Mouse (Mus musculus) intestine, embryonic 16.5 days (tissue): ENCODE results near the gene Cers6. TPM values are rescaled to one million over a fixed set of nuclear protein-coding genes. Genes with fewer than 3 reads are reported as not detected.

Source experiments
- ATAC-seq: fragments of 200-750 bp; cut with Nextera tagmentation; 2 replicates; pipeline ENCODE4 v1.8.0; 2017; ENCODE audit warnings: moderate TSS enrichment, moderate library complexity
- H3K27ac ChIP-seq: fragments of 300-500 bp; sonication (generic); 2 replicates; pipeline ENCODE4 v1.5.1; 2014; ENCODE audit warnings: mild to moderate bottlenecking, low read length
- H3K27me3 ChIP-seq: fragments of 300-500 bp; sonication (generic); replicated peaks from 2 replicates; pipeline ENCODE4 v1.6.1; 2014; ENCODE audit warnings: low read length, control low read depth, mixed read lengths; ENCODE audit not compliant: control insufficient read depth, insufficient read depth
- H3K36me3 ChIP-seq: fragments of 300-500 bp; sonication (generic); 2 replicates; pipeline ENCODE4 v1.6.1; 2014; ENCODE audit warnings: low read length, control low read depth; ENCODE audit not compliant: control insufficient read depth, insufficient read depth
- H3K4me1 ChIP-seq: fragments of 300-500 bp; sonication (generic); 2 replicates; pipeline ENCODE4 v1.6.1; 2014; ENCODE audit warnings: low read length, control low read depth, mixed read lengths; ENCODE audit not compliant: control insufficient read depth, insufficient read depth
- H3K4me2 ChIP-seq: fragments of 300-500 bp; sonication (generic); 2 replicates; pipeline ENCODE4 v1.6.1; 2014; ENCODE audit warnings: low read depth, low read length, control low read depth
- H3K4me3 ChIP-seq: fragments of 300-500 bp; sonication (generic); 2 replicates; pipeline ENCODE4 v1.5.1; 2014; ENCODE audit warnings: mild to moderate bottlenecking, low read length
- H3K9ac ChIP-seq: fragments of 300-500 bp; sonication (generic); 2 replicates; pipeline ENCODE4 v1.6.1; 2014; ENCODE audit warnings: low read depth, low read length
- H3K9me3 ChIP-seq: fragments of 300-500 bp; sonication (generic); 2 replicates; pipeline ENCODE4 v1.6.1; 2016; ENCODE audit warnings: low read length, control low read depth; ENCODE audit not compliant: control insufficient read depth
- WGBS: fragments of 180-500 bp; shearing (Covaris S2); extraction: QIAGEN DNeasy Blood & Tissue Kit; methylation state at CpG from one replicate; pipeline ENCODE4 v1.1.7; 2014; 5-methylcytosine and 5-hydroxymethylcytosine counted together
- polyA plus RNA-seq: library from polyadenylated mRNA; unstranded; fragments of >200 nt; fragmentation: Nextera tagmentation; extraction: Ambion mirVana; gene quantifications from 2 replicates; pipeline ENCODE4 v1.2.1, GENCODE M21; 2015

The Cers6 gene
- polyA plus RNA-seq, 1 experiment from 2014 or later: 39.6 TPM

DNA sequence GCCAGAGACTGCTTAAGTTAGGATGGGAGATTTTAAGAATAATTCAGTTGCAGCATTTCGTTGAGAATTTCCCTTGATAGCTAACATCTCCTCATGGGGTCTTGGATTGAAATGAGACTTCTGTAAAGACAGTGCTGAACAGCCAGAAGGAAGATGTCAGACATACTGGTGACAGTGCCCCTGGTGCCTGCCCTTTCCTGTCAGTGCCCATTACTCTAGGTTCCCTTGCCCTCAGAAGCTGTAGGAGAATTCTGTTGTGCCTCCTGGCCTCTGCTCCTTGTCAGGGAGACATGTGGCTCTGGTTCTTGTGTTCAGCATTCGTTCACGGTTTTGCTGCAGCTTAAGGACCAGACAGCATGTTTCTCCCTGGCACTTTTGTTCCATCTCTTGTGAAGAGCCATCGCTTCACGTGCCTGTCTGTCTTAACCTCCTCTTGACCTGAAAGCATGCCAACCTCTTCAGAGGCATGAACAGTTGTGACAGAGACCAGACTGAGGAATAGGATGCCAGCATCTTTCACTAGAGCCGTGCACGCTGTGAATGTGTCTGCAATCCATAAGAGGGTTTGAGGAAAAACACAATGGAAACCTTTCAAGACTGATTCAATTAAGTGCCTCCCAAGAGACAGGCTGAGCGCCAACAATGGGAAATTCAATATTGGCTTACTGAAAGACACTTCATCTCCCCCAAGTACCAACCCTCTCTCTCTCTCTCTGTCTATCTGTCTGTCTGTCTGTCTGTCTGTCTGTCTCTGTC lies 225.4 kb downstream of the Cers6 start:
- Histone ChIP-seq H3K36me3 (no peaks in the 10 kb centered on the region; the same call in 1 of the 2 replicates), H3K9me3 (no peaks in the 10 kb centered on the region), H3K4me1 (no peaks in the 10 kb centered on the region), H3K4me2 (no peak overlapping the region), H3K4me3 (no peak overlapping the region), H3K27me3 (no peaks in the 10 kb centered on the region), H3K9ac (no peak overlapping the region), H3K27ac (no peak overlapping the region)
- ATAC-seq: no peak
- 64% methylated on average over 8 of the region's 8 CpGs for WGBS

- ATAC-seq: no peak
- H3K27ac ChIP-seq: no peak overlapping the region
- no peak overlapping the region for H3K9ac ChIP-seq
- H3K27me3 ChIP-seq: no peaks in the 10 kb centered on the region
- no peaks in the 10 kb centered on the region for H3K36me3 ChIP-seq
- H3K9me3 ChIP-seq: no peaks in the 10 kb centered on the region
- no peak overlapping the region for H3K4me3 ChIP-seq
- H3K4me2 ChIP-seq: no peak overlapping the region
- H3K4me1 ChIP-seq: no peaks in the 10 kb centered on the region
Measured at GRCm38 (mm10) chr2:69095836-69096235, 234.6 kb downstream of the Cers6 start.

GRCm38 (mm10) chr2:69096821-69097220 lies 235.6 kb downstream of the Cers6 start:
- no peak overlapping the region for H3K4me2 ChIP-seq
- no peak overlapping the region for H3K9ac ChIP-seq
- no peak for ATAC-seq
- no peaks in the 10 kb centered on the region for H3K36me3 ChIP-seq
- no peaks in the 10 kb centered on the region for H3K9me3 ChIP-seq
- H3K4me3 ChIP-seq: no peak overlapping the region
- no peaks in the 10 kb centered on the region for H3K4me1 ChIP-seq
- 86% methylated on average over 4 of the region's 4 CpGs for WGBS
- H3K27ac ChIP-seq: no peak overlapping the region
- H3K27me3 ChIP-seq: no peaks in the 10 kb centered on the region

DNA sequence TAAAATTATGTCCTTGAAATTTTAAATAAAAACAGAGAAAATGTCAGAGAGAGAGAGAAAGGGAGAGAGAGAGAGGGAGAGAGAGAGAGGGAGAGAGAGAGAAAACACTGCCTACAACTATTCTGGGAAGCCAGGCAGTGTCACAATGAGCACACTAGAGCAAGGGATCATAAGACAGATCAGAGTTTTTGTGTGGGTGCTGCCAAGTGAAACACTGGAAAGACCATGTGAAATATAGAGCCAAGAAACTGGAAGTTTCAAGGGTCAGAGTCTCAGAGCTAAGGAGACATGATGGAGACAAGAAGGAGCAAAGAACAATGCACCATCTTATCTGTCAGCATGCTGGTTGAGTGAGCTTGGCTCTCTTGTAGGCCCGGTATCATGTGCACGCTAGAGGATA lies 236.3 kb downstream of the Cers6 start:
- Histone ChIP-seq H3K4me2 (no peak overlapping the region), H3K36me3 (no peaks in the 10 kb centered on the region), H3K27me3 (no peaks in the 10 kb centered on the region), H3K9me3 (no peaks in the 10 kb centered on the region), H3K9ac (no peak overlapping the region), H3K4me3 (no peak overlapping the region), H3K27ac (no peak overlapping the region), H3K4me1 (no peaks in the 10 kb centered on the region)
- 91% methylated on average over 2 of the region's 2 CpGs for WGBS
- ATAC-seq: no peak

DNA sequence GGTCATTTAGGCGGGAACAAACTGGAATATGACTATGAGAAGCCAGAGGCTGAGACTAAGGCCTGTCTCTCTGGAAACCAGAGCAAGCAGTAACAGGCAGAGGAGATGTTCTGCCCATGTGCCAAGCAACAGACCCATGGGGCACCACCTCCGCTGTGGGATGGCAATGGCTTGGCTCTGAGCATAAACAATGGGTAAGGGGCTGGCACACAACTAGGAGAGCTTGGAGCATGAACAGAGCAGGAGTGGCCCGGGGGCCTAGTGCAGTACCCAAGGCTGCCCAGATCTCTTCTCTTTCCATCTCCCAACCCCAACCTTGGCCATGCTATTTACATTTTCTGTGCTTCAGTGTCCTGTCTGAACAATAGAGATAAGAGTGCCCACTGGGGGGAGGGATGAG lies 237.5 kb downstream of the Cers6 start:
- no peak overlapping the region for H3K4me3 ChIP-seq
- H3K36me3 ChIP-seq: no peaks in the 10 kb centered on the region
- no peaks in the 10 kb centered on the region for H3K9me3 ChIP-seq
- no peak overlapping the region for H3K27ac ChIP-seq
- no peak for ATAC-seq
- H3K4me1 ChIP-seq: no peaks in the 10 kb centered on the region
- no peaks in the 10 kb centered on the region for H3K27me3 ChIP-seq
- WGBS: 89% methylated on average over 3 of the region's 3 CpGs
- no peak overlapping the region for H3K4me2 ChIP-seq
- no peak overlapping the region for H3K9ac ChIP-seq

DNA sequence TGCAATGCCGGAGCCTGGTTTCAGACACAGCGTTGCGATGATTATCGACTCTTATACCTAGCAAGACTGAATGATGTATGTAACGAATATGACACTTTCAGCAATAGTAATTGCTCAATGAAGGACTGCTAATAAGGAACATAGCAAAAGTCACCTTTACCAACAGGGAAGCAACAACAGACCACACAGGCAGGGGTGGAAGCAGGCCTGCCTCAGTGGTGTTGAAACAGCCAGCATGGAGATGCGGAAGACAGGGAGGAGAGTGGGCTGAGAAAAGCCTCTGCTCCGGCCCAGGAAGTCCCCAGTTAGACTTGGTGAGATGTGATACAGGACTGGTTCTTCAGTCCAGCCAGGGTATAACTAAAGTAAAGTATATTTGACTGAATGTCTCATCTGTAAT lies 237.9 kb downstream of the Cers6 start:
- no peaks in the 10 kb centered on the region for H3K9me3 ChIP-seq
- no peaks in the 10 kb centered on the region for H3K4me1 ChIP-seq
- no peaks in the 10 kb centered on the region for H3K36me3 ChIP-seq
- WGBS: 96% methylated on average over 7 of the region's 7 CpGs
- no peak overlapping the region for H3K4me3 ChIP-seq
- no peak for ATAC-seq
- H3K4me2 ChIP-seq: no peak overlapping the region
- H3K27me3 ChIP-seq: no peaks in the 10 kb centered on the region
- H3K27ac ChIP-seq: no peak overlapping the region
- no peak overlapping the region for H3K9ac ChIP-seq

DNA sequence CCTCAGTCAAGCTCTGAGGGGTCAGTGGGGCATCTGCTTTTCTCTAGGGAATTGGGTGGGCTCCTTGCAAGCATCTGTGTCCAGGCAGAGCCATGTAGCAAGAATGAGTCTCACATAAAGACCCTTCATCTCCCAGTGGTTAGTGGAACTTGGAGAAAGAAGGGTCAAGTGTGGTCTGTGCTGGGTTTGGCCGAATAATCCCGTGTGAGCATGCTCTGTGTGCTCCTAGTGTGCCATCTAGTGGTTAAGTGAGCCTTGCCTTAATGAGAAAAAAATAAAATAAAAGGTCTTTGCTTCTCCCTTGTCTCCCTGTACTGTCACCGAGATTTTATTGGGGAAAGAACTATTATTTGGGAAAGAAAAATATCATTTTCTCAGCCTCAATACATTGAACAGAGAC lies 239.5 kb downstream of the Cers6 start:
- H3K9ac ChIP-seq: no peak overlapping the region
- no peaks in the 10 kb centered on the region for H3K27me3 ChIP-seq
- WGBS: 24% methylated on average over 3 of the region's 3 CpGs
- no peaks in the 10 kb centered on the region for H3K9me3 ChIP-seq
- H3K4me3 ChIP-seq: no peak overlapping the region
- no peaks in the 10 kb centered on the region for H3K4me1 ChIP-seq
- no peak overlapping the region for H3K4me2 ChIP-seq
- H3K36me3 ChIP-seq: no peaks in the 10 kb centered on the region
- H3K27ac ChIP-seq: no peak overlapping the region
- 0 out of 2 replicates have a peak, but pooled peaks have one; percentile 38 for ATAC-seq

GRCm38 (mm10) chr2:69103526-69103925 lies 242.3 kb downstream of the Cers6 start:
- H3K4me1 ChIP-seq: no peaks in the 10 kb centered on the region
- H3K27me3 ChIP-seq: no peaks in the 10 kb centered on the region
- 0 out of 2 replicates have a peak, but pooled peaks cover 3% of the 10 kb centered on the region for H3K36me3 ChIP-seq
- no peak overlapping the region for H3K4me2 ChIP-seq
- no peaks in the 10 kb centered on the region for H3K9me3 ChIP-seq
- H3K9ac ChIP-seq: no peak overlapping the region
- no peak overlapping the region for H3K4me3 ChIP-seq
- no peak overlapping the region for H3K27ac ChIP-seq
- 83% methylated on average over 3 of the region's 3 CpGs for WGBS
- ATAC-seq: no peak

DNA sequence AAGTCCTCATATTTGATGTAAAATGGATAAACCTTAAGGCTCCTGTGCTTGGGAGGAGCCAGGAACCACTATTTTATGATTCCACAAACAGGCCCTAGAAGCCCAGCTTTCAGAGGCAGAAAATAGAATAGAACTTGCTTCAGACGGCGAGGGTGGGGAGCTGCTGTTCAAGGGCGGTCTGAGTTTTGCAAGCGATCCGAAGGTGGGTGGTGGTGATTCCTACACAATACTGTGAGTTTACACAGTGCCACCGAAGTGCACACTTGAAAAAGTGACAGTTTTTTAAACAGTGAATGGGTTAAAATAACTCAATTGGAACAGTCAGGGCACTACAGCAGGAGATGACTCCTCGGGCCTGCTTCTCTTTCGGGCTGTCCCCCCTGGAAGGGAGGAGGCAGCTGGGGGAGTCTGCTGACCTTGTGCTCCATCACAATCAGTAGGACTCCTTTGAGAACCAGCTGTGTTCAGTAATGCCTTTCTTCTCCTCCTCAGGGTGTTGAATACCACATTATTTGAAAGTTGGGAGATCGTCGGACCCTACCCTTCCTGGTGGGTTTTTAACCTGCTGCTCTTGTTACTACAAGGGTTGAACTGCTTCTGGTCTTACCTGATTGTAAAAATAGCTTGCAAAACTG lies 243.4 kb downstream of the Cers6 start:
- H3K36me3 ChIP-seq: 0 out of 2 replicates have a peak, but pooled peaks cover 3% of the 10 kb centered on the region
- H3K9ac ChIP-seq: no peak overlapping the region
- no peak overlapping the region for H3K27ac ChIP-seq
- no peaks in the 10 kb centered on the region for H3K9me3 ChIP-seq
- H3K4me3 ChIP-seq: no peak overlapping the region
- no peak for ATAC-seq
- no peak overlapping the region for H3K4me2 ChIP-seq
- H3K4me1 ChIP-seq: peaks cover 4% of the 10 kb centered on the region; the same call in 1 of the 2 replicates
- H3K27me3 ChIP-seq: no peaks in the 10 kb centered on the region
- WGBS: 50% methylated on average over 10 of the region's 10 CpGs
